Mouse (Mus musculus) brown adipose tissue, adult 24 weeks (tissue): ENCODE measurements around the gene Tmem243. TPM values are rescaled to one million over a fixed set of nuclear protein-coding genes. Genes with fewer than 3 reads are reported as not detected.
A peak's percentile ranks its signal among the peaks of the same experiment; 100 is the strongest.

Experiments used
- H3K27ac ChIP-seq: fragments of 200-500 bp; replicated peaks from 2 replicates; pipeline ENCODE4 v1.5.1; 2012; ENCODE audit warnings: low read depth, mild to moderate bottlenecking, low read length
- H3K4me1 ChIP-seq: fragments of 200-500 bp; 2 replicates; pipeline ENCODE4 v1.6.1; 2012; ENCODE audit warnings: low read length, mixed read lengths; ENCODE audit not compliant: control insufficient read depth, insufficient read depth, insufficient read length
- H3K4me3 ChIP-seq: fragments of 200-500 bp; 2 replicates; pipeline ENCODE4 v1.5.1; 2012; ENCODE audit warnings: low read depth, mild to moderate bottlenecking, low read length, moderate library complexity; ENCODE audit not compliant: insufficient read depth
- polyA plus RNA-seq: library from polyadenylated mRNA; stranded (reverse); fragments of >200 nt; gene quantifications from 2 replicates; pipeline ENCODE4 v1.2.4, GENCODE M21; 2012; ENCODE audit not compliant: missing spikeins, insufficient read depth, insufficient read length

Gene Tmem243
- polyA plus RNA-seq, 1 experiment: 92.2 TPM

GRCm38 (mm10) chr5:9092716-9093115 is 7.8 kb upstream of the Tmem243 start:
- Histone ChIP-seq H3K4me3 (no peak overlapping the region), H3K4me1 (0 out of 2 replicates have a peak, but pooled peaks cover 2% of the 10 kb centered on the region), H3K27ac (no peak overlapping the region)

GRCm38 (mm10) chr5:9093490-9093889 is 7.0 kb upstream of the Tmem243 start:
- Histone ChIP-seq H3K27ac (no peak overlapping the region), H3K4me3 (no peak overlapping the region), H3K4me1 (0 out of 2 replicates have a peak, but pooled peaks cover 2% of the 10 kb centered on the region)

- Histone ChIP-seq H3K4me3 (peak overlapping the region; percentile 91), H3K4me1 (peaks cover 6% of the 10 kb centered on the region; the same call in 1 of the 2 replicates), H3K27ac (peak overlapping the region; percentile 59; the same call in 1 of the 2 replicates)
Measured at GRCm38 (mm10) chr5:9100849-9101801, 657 bp downstream of the Tmem243 start.

GRCm38 (mm10) chr5:9102696-9103095 is 2.2 kb downstream of the Tmem243 start:
- H3K4me1 ChIP-seq: peaks cover 12% of the 10 kb centered on the region
- H3K4me3 ChIP-seq: no peak overlapping the region
- H3K27ac ChIP-seq: no peak overlapping the region

GRCm38 (mm10) chr5:9103958-9104357 is 3.5 kb downstream of the Tmem243 start:
- Histone ChIP-seq H3K27ac (no peak overlapping the region), H3K4me1 (peaks cover 12% of the 10 kb centered on the region), H3K4me3 (no peak overlapping the region)

GRCm38 (mm10) chr5:9106806-9107205 is 6.3 kb downstream of the Tmem243 start:
- Histone ChIP-seq H3K4me3 (no peak overlapping the region), H3K4me1 (peaks cover 12% of the 10 kb centered on the region), H3K27ac (peak overlapping the region; percentile 46)

- Histone ChIP-seq H3K4me1 (peaks cover 9% of the 10 kb centered on the region), H3K27ac (peak overlapping the region; percentile 46; the same call in 1 of the 2 replicates), H3K4me3 (no peak overlapping the region)
Measured at GRCm38 (mm10) chr5:9107296-9108089, 7.0 kb downstream of the Tmem243 start.

GRCm38 (mm10) chr5:9108490-9108889 is 8.0 kb downstream of the Tmem243 start:
- Histone ChIP-seq H3K4me3 (no peak overlapping the region), H3K4me1 (peaks cover 6% of the 10 kb centered on the region), H3K27ac (no peak overlapping the region)

GRCm38 (mm10) chr5:9109582-9109981 is 9.1 kb downstream of the Tmem243 start:
- H3K4me1 ChIP-seq: peaks cover 6% of the 10 kb centered on the region
- no peak overlapping the region for H3K4me3 ChIP-seq
- no peak overlapping the region for H3K27ac ChIP-seq

GRCm38 (mm10) chr5:9111285-9111684 is 10.8 kb downstream of the Tmem243 start:
- peaks cover 6% of the 10 kb centered on the region for H3K4me1 ChIP-seq
- no peak overlapping the region for H3K4me3 ChIP-seq
- H3K27ac ChIP-seq: no peak overlapping the region

- H3K4me1 ChIP-seq: peaks cover 3% of the 10 kb centered on the region
- no peak overlapping the region for H3K27ac ChIP-seq
- no peak overlapping the region for H3K4me3 ChIP-seq
Measured at GRCm38 (mm10) chr5:9111759-9112158, 11.3 kb downstream of the Tmem243 start.

- Histone ChIP-seq H3K27ac (no peak overlapping the region), H3K4me3 (no peak overlapping the region), H3K4me1 (no peaks in the 10 kb centered on the region)
Measured at GRCm38 (mm10) chr5:9114162-9114561, 13.7 kb downstream of the Tmem243 start.

GRCm38 (mm10) chr5:9124134-9124533 is 23.7 kb downstream of the Tmem243 start:
- Histone ChIP-seq H3K4me3 (no peak overlapping the region), H3K4me1 (no peaks in the 10 kb centered on the region), H3K27ac (no peak overlapping the region)

GRCm38 (mm10) chr5:9128566-9128965 is 28.1 kb downstream of the Tmem243 start:
- H3K4me1 ChIP-seq: no peaks in the 10 kb centered on the region
- H3K27ac ChIP-seq: no peak overlapping the region
- H3K4me3 ChIP-seq: no peak overlapping the region

- no peaks in the 10 kb centered on the region for H3K4me1 ChIP-seq
- no peak overlapping the region for H3K4me3 ChIP-seq
- H3K27ac ChIP-seq: no peak overlapping the region
Measured at GRCm38 (mm10) chr5:9131786-9132185, 31.3 kb downstream of the Tmem243 start.
